Mouse (Mus musculus): ENCODE measurements around the gene Cfap77. TPM values are rescaled to one million over a fixed set of nuclear protein-coding genes. Genes with fewer than 3 reads are reported as not detected.
A peak's percentile ranks its signal among the peaks of the same experiment; 100 is the strongest.

The Cfap77 gene
- total RNA-seq, 2 experiments from 2014 or later, result 1.2 to 1.9 TPM

GRCm38 (mm10) chr2:29052943-29053454 lies 1.9 kb downstream of the Cfap77 start:
- DNase-seq (ENCODE audit: low spot score in 2 of 2), result peak in 1 of 2 experiments; percentile 40

DNA sequence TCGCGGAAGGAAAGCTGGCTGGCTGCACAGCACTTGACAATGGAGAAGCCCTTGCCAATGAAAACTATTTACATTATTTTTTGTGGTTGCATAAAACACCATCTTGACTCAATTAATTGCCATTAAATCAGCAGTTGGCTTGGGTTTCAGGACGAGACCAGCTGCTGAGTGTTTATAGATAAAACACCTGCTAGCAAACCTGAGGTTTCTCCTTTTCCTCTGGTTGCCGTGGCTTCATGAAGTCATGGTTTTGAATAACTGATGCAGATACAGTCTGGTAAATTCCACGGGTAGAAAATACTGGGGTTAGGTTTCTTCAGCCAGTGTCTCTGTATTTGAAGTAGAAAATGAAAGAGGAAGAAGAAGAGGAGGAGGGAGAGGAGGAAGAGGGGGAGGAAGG lies 2.9 kb downstream of the Cfap77 start:
- DNase-seq (ENCODE audit: low spot score in 2 of 2), result no peak

- DNase-seq (ENCODE audit: low spot score in 2 of 2), result no peak
These were observed 8.7 kb downstream of the Cfap77 start for GRCm38 (mm10) chr2:29046151-29046550.

- no peak for DNase-seq (ENCODE audit: low spot score in 2 of 2)
These were observed 12.7 kb downstream of the Cfap77 start for GRCm38 (mm10) chr2:29042124-29042523.

DNA sequence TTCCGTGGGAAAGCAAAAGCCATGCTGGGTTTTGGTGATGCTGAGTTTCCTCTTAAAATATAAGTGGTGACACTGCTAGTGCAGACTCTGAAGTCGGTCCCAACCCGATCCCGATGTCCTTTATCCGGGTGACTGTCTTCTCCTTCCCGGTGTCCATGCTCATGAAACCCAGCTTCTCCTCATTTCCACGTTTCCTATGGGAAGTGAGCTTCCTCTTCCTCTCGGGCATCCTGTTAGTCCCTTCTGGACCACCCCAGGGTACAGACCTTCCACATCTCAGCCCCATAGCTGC lies 13.4 kb downstream of the Cfap77 start:
- no peak for DNase-seq (ENCODE audit: low spot score in 2 of 2)

- DNase-seq (ENCODE audit: low spot score in 2 of 2), result no peak
These were observed 14.0 kb downstream of the Cfap77 start for GRCm38 (mm10) chr2:29040594-29041476.

DNA sequence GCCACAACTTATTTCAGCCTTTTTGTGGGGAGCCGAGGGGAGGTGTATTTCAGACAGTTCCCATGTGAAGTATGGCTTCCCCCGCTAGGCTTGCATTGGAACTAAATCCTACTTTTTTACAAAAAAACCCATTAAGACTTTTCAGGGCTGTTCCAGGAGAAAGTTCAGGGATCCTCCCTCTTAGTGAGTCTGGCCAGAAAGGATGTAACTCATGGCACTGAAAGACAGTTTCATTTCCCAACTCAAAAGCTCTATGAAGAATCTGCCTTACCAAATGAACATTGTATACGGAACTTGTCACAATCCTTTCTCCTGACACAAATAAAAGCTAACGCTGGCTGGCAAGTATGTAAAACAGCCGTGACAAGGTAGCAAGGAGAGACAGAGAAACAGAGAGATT lies 15.1 kb downstream of the Cfap77 start:
- no peak for DNase-seq (ENCODE audit: low spot score in 2 of 2)

DNA sequence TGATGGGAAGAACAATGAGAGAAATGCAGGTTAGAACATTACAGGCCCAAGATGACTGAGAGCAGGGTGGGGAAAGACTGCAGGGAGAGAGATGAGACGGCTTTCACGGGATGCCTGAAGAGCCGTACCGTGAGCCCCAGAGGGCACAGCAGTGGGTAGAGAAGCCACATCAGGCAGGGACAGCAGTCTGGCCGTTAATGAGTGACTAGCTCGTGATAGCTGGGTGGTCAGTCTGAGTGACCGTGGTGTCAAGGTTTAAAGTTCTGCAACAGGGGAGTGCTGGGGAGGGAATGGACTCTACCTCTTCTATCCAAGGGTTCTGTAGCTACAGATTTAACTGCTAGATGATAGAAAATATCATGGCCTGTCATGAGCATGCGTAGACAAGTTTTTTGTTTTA lies 19.2 kb downstream of the Cfap77 start:
- DNase-seq (ENCODE audit: low spot score in 2 of 2), result no peak

- DNase-seq (ENCODE audit: low spot score in 2 of 2), result no peak
These were observed 20.1 kb downstream of the Cfap77 start for GRCm38 (mm10) chr2:29034542-29035475.

- DNase-seq (ENCODE audit: low spot score in 2 of 2), result no peak
These were observed 22.9 kb downstream of the Cfap77 start for GRCm38 (mm10) chr2:29031951-29032350.

GRCm38 (mm10) chr2:29030048-29030734 lies 24.7 kb downstream of the Cfap77 start:
- no peak for DNase-seq (ENCODE audit: low spot score in 2 of 2)

DNA sequence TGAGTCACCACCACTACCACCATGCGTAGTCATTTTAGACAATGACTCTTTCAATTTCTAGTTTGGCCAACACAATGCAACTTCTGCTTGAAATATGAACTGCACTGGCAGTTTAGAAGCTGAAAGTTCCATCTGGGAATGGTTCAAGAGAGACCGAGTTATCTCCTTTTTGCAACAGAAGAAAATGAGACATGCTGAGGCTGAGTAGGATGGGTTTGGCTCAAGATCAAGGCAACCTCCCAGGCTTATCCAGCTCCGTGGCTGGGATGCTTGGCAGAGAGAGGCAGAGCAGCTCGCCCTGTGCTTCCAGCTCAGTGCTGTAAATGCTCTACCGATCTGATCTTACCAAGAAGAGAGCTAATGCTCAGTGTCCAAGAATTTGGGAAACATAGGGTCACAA lies 29.6 kb downstream of the Cfap77 start:
- DNase-seq (ENCODE audit: low spot score in 2 of 2), result no peak

DNA sequence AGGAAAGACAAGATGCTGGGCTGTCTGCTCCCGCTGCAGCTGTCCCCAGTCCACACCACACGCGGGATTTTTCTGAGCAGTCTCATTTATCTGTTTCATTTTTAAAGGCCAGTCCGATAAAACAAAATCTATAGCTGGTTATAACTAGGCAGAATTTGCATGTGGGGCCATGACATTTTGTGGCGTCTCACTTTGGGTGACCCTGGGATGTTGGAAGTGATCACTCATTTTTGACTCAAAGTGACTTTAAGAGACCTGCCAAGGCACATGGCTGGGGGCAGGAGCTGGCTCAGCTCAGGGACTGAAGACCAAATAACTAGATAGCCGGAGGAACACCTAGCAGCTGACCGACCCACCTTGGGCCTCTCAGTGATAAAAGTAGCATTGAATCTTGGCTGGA lies 31.9 kb downstream of the Cfap77 start:
- no peak for DNase-seq (ENCODE audit: low spot score in 2 of 2)

GRCm38 (mm10) chr2:29021025-29021424 lies 33.8 kb downstream of the Cfap77 start:
- no peak for DNase-seq (ENCODE audit: low spot score in 2 of 2)

DNA sequence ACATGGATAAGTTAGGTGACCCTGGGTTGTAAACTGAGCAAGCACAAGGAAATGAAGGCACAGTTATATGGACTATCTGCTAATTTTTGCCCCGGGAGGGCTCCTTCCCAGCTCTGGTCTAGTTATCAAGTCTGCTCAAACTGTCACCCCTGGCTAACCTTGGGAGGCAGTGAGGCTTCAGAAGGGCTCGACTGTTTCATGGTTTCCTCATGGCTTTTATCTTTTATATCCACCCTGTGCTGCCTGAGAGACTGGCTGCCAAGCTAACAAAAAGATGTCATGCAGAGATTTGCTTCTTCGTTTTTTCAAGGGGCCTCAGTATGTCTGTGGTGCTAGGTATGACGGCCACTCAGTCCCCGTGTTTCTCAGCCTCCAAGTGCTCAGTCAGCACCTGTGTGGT lies 36.2 kb downstream of the Cfap77 start:
- DNase-seq (ENCODE audit: low spot score in 2 of 2), result no peak

GRCm38 (mm10) chr2:29016599-29017587 lies 38.0 kb downstream of the Cfap77 start:
- DNase-seq (ENCODE audit: low spot score in 2 of 2), result no peak

GRCm38 (mm10) chr2:29012523-29012922 lies 42.3 kb downstream of the Cfap77 start:
- no peak for DNase-seq (ENCODE audit: low spot score in 2 of 2)

DNA sequence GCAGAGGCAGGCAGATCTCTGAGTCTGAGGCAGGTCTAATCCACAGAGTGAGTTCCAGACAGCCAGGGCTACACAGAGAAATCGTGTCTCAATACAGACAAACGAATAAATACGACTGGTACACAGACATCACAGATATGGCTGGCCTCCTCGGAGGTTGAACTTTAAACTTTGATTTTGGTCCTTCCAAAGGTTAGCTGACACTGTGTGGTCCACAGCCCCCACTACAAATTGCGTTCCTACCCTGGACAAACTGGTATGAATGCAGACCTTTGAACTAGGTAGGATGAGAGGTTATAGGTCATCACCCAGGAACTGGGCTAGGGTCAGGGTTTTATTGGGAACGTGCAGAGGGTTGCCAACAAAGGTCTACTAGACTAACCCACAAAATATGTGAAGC lies 47.2 kb downstream of the Cfap77 start:
- DNase-seq (ENCODE audit: low spot score in 2 of 2), result no peak

GRCm38 (mm10) chr2:29006455-29007034 lies 48.3 kb downstream of the Cfap77 start:
- no peak for DNase-seq (ENCODE audit: low spot score in 2 of 2)

DNA sequence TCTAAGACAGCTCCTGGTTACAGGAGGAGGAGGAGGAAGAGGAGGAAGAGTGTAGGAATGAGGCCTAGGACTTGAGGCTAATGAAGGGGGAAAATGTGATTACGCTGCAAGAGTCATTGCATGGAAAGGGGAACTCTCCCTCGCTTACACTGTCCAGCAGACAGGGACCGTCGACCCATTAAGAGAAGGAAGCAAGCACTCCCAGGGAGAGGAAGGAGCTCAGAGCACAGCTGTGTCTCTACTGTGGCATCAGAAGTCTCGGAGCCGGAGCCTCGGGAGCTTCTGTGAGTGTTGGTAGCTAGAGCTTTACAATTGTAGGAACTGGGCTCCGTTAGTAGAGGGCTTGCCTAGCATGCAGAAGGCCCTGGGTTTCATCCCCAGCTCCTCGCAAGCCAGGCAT lies 50.8 kb downstream of the Cfap77 start:
- no peak for DNase-seq (ENCODE audit: low spot score in 2 of 2)

Data from adrenal gland, postnatal 4 days (tissue).